Mouse (Mus musculus) spleen, adult 2 months (tissue): ENCODE results near the gene Paip2b.

ENCODE experiments used
- CTCF ChIP-seq: fragments of 200-500 bp; IDR thresholded peaks from 2 replicates; pipeline ENCODE4 v1.5.1; 2011; ENCODE audit warnings: mild to moderate bottlenecking, inconsistent platforms; ENCODE audit not compliant: insufficient read depth, insufficient read length, insufficient replicate concordance; ENCODE audit errors: extremely low read depth
- POLR2A ChIP-seq: fragments of 200-500 bp; IDR thresholded peaks from 2 replicates; pipeline ENCODE4 v1.6.1; 2011; ENCODE audit warnings: low read depth, low read length, inconsistent platforms

GRCm38 (mm10) chr6:83818996-83819395 is 12.5 kb downstream of the Paip2b start:
- no peak for TF ChIP-seq POLR2A
- TF ChIP-seq CTCF, result no peak
